ENCODE assay signal across 9 mouse cellular contexts in the genomic region with DNA sequence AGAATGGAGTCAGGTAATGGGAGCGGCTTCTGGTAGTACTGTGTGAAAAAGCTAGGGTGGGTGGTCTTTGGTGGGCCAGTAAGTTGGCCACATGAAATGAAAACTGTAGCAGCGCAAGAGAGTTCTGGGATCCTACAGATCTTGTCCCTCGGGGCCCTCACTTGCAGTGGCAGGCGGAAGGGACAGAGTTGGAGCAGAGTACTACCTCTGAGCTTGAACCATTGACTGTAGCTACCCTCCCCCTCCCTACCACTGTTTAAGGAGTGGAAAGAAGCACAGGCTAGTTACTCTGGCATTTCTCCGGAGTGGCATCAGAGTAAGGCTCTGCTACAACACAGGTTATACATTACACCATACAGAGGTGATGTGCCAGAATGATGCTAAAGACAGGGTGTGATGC. TPM values are rescaled to one million over a fixed set of nuclear protein-coding genes. Genes with fewer than 3 reads are reported as not detected.
A peak's percentile ranks its signal among the peaks of the same experiment; 100 is the strongest.
DNase-seq lines count a peak whose midpoint lies in the region; ATAC-seq and TF ChIP-seq lines count a peak whose summit lies in the region.
"Had no signal": no experiment of that assay in that cellular context is flagged by ENCODE, and none has a peak within 500 bp of the region (broad histone marks: within the 10 kb centered on the region; RNA-seq: fewer than 3 reads in every experiment).

No protein-coding gene starts in this region.

- no peak; the same call in 1 of the 2 replicates for ATAC-seq in forebrain, embryonic 16.5 days

- peak overlapping the region; percentile 48 for H3K4me2 ChIP-seq in forebrain, embryonic 16.5 days (ENCODE audit: low read length)

- no peaks in the 10 kb centered on the region for H3K27me3 ChIP-seq in heart, adult 2 months (ENCODE audit: control insufficient read depth, insufficient read depth, low read length)
- no peaks in the 10 kb centered on the region for H3K27me3 ChIP-seq in E14TG2a.4 (ENCODE audit: insufficient read depth, low read length)
- no peaks in the 10 kb centered on the region; the same call in 1 of the 2 replicates for H3K27me3 ChIP-seq in forebrain, embryonic 16.5 days (replicated peaks; ENCODE audit: control insufficient read depth, insufficient read depth, low read length)

- TF ChIP-seq EP300 in heart, adult 2 months (IDR thresholded peaks at IDR 0.05; ENCODE audit: insufficient read depth, low read depth, low read length), result no peak

- WGBS in heart, adult 2 months, result 20% methylated on average over 5 of the region's 5 CpGs
- 27% methylated on average over 5 of the region's 5 CpGs for WGBS in forebrain, embryonic 16.5 days
- WGBS in macrophage (ENCODE audit: missing documents), result 27% methylated on average over 5 of the region's 5 CpGs

- no peak for TF ChIP-seq POLR2A in heart, adult 2 months (IDR thresholded peaks at IDR 0.05; ENCODE audit: insufficient read depth, low read depth, low read length)

- H3K79me2 ChIP-seq in heart, adult 2 months (replicated peaks; ENCODE audit: control insufficient read depth, insufficient read depth, low read length), result no peaks in the 10 kb centered on the region
- peaks cover 41% of the 10 kb centered on the region; the same call in 1 of the 2 replicates for H3K79me2 ChIP-seq in macrophage (ENCODE audit: inconsistent target)

- peak overlapping the region; percentile 67 for H3K27ac ChIP-seq in heart, adult 2 months
- H3K27ac ChIP-seq in forebrain, embryonic 16.5 days (ENCODE audit: low read length), result no peak overlapping the region
- H3K27ac ChIP-seq in macrophage, result no peak overlapping the region

- no peaks in the 10 kb centered on the region for H3K9me3 ChIP-seq in E14TG2a.4 (ENCODE audit: low read length)
- H3K9me3 ChIP-seq in forebrain, embryonic 16.5 days (ENCODE audit: control insufficient read depth, low read length), result no peaks in the 10 kb centered on the region

- peak overlapping the region; percentile 52 for H3K4me3 ChIP-seq in heart, adult 2 months
- H3K4me3 ChIP-seq in E14TG2a.4 (replicated peaks; ENCODE audit: low read length) (peak overlapping the region; percentile 80), macrophage (ENCODE audit: inconsistent target) (peak overlapping the region; percentile 52)
- peak overlapping the region; percentile 46 for H3K4me3 ChIP-seq in forebrain, embryonic 16.5 days (replicated peaks; ENCODE audit: low read length)

- H3K9ac ChIP-seq in heart, adult 2 months (ENCODE audit: low read depth, low read length), result peak overlapping the region; percentile 51
- peak overlapping the region; percentile 37 for H3K9ac ChIP-seq in forebrain, embryonic 16.5 days (replicated peaks; ENCODE audit: low read depth, low read length)

- H3K36me3 ChIP-seq in heart, adult 2 months (ENCODE audit: control insufficient read depth, insufficient read depth, low read length), result no peaks in the 10 kb centered on the region
- H3K36me3 ChIP-seq in E14TG2a.4 (ENCODE audit: insufficient read depth, low read length) (peaks cover 9% of the 10 kb centered on the region; the same call in 1 of the 2 replicates), macrophage (ENCODE audit: inconsistent target) (no peaks in the 10 kb centered on the region; the same call in none of the 2 replicates)
- H3K36me3 ChIP-seq in forebrain, embryonic 16.5 days (ENCODE audit: control insufficient read depth, insufficient read depth), result no peaks in the 10 kb centered on the region

- DNase-seq in heart, adult 2 months, result no peak
- DNase-seq in heart, adult 8-10 months (ENCODE audit: low spot score), result no peak
- DNase-seq in right cerebral cortex, postnatal 25 days, result no peak
- no peak for DNase-seq in gastrocnemius, postnatal 4 days (ENCODE audit: low spot score in 2 of 2)
- DNase-seq in lung, postnatal 4 days, result no peak

- intact Hi-C loops in heart, adult 2 months (cut with DNase I), result no loop called here

- no peak for TF ChIP-seq CTCF in heart, adult 2 months (IDR thresholded peaks at IDR 0.05)
- no peak for TF ChIP-seq CTCF in E14TG2a.4 (conservative IDR thresholded peaks at IDR 0.05; ENCODE audit: low read length)

- no peaks in the 10 kb centered on the region for H3K4me1 ChIP-seq in heart, adult 2 months (ENCODE audit: control insufficient read depth, insufficient read depth, low read length)
- H3K4me1 ChIP-seq in E14TG2a.4 (replicated peaks; ENCODE audit: low read depth, low read length), result peaks cover 3% of the 10 kb centered on the region; the same call in 1 of the 2 replicates
- H3K4me1 ChIP-seq in forebrain, embryonic 16.5 days (replicated peaks; ENCODE audit: control insufficient read depth, insufficient read depth, low read length), result no peaks in the 10 kb centered on the region

RNA-seq across cellular contexts. Expression of a gene that starts 0.3 kb away (rescaled TPM):
- 10 to 100 TPM in 1 of 2 experiments, 1 to 10 TPM in 1; 9.2 to 10.8 TPM for total RNA-seq in heart, adult 2 months (2021)
- 4.3 and 8.8 TPM in 2 replicates for polyA plus RNA-seq in heart, adult 2 months (2012; rRNA removed)
- 10 to 100 TPM; 10.0 to 14.0 (median 11.4) TPM for total RNA-seq in heart, adult 8-10 months (2022)
- polyA plus RNA-seq in forebrain, embryonic 16.5 days (2015; fragmentation: Nextera tagmentation; extraction: Ambion mirVana), result 11.3 and 11.4 TPM in 2 replicates
- 10 to 100 TPM; 11.8 to 68.5 (median 52.1) TPM for total RNA-seq in macrophage (2018; cell fraction: chromatin; rRNA removed)
- total RNA-seq in macrophage (2018; cell fraction: cytosol; rRNA removed), result 10 to 100 TPM; 13.1 to 31.2 (median 23.1) TPM
- 10 to 100 TPM; 11.6 to 41.5 (median 30.0) TPM for total RNA-seq in macrophage (2018; cell fraction: nucleus; rRNA removed)
- polyA plus RNA-seq in macrophage (2018), result 15.2 to 22.6 TPM (median 18.0 TPM) in 3 replicates
- 10 to 100 TPM; 32.1 to 39.5 TPM for total RNA-seq in gastrocnemius, postnatal 4 days (2021)

RNA-seq across cellular contexts. Expression of a gene that starts 0.4 kb away (rescaled TPM):
- total RNA-seq in heart, adult 2 months (2021), result 10 to 100 TPM; 12.5 to 13.8 TPM
- 5.1 and 9.4 TPM in 2 replicates for polyA plus RNA-seq in heart, adult 2 months (2012; rRNA removed)
- 10 to 100 TPM; 12.3 to 14.2 (median 13.0) TPM for total RNA-seq in heart, adult 8-10 months (2022)
- polyA plus RNA-seq in forebrain, embryonic 16.5 days (2015; fragmentation: Nextera tagmentation; extraction: Ambion mirVana), result 40.5 and 44.9 TPM in 2 replicates
- 10 to 100 TPM in 8 of 26 experiments, 1 to 10 TPM in 18; 1.7 to 14.9 (median 6.7) TPM for total RNA-seq in macrophage (2018; cell fraction: chromatin; rRNA removed)
- total RNA-seq in macrophage (2018; cell fraction: cytosol; rRNA removed), result 10 to 100 TPM; 26.6 to 74.8 (median 43.3) TPM
- total RNA-seq in macrophage (2018; cell fraction: nucleus; rRNA removed), result 10 to 100 TPM in 22 of 26 experiments, 1 to 10 TPM in 4; 7.4 to 42.7 (median 24.7) TPM
- polyA plus RNA-seq in macrophage (2018), result 34.6 to 35.7 TPM (median 34.9 TPM) in 3 replicates
- total RNA-seq in gastrocnemius, postnatal 4 days (2021), result 10 to 100 TPM; 21.7 to 25.6 TPM

RNA-seq across cellular contexts. Expression of a gene that starts 49.6 kb away (rescaled TPM):
- total RNA-seq in heart, adult 2 months (2021), result not detected
- 0.04 TPM in 1 of 2 replicates, not detected in the other for polyA plus RNA-seq in heart, adult 2 months (2012; rRNA removed)
- not detected for total RNA-seq in heart, adult 8-10 months (2022)
- not detected in 2 replicates for polyA plus RNA-seq in forebrain, embryonic 16.5 days (2015; fragmentation: Nextera tagmentation; extraction: Ambion mirVana)
- not detected for total RNA-seq in macrophage (2018; cell fraction: chromatin; rRNA removed)
- total RNA-seq in macrophage (2018; cell fraction: cytosol; rRNA removed), result not detected
- not detected for total RNA-seq in macrophage (2018; cell fraction: nucleus; rRNA removed)
- polyA plus RNA-seq in macrophage (2018), result not detected in 3 replicates
- not detected for total RNA-seq in gastrocnemius, postnatal 4 days (2021)
- total RNA-seq: layer of hippocampus, adult 8-10 months had no signal
